Mouse (Mus musculus): ENCODE results near the gene Cptp. TPM values are rescaled to one million over a fixed set of nuclear protein-coding genes. Genes with fewer than 3 reads are reported as not detected.
A peak's percentile ranks its signal among the peaks of the same experiment; 100 is the strongest.

Cptp gene
- total RNA-seq, 2 experiments from 2014 or later = 14.5 to 16.0 TPM

- DNase-seq = no peak
- intact Hi-C loops (cut with DNase I) = loop anchor here (5.0 kb wide), 1 partner anchor 51 kb away; the partner anchor contains the start of gene Ube2j2
These were observed 21.8 kb upstream of the Cptp start for GRCm38 (mm10) chr4:155891011-155891471.

- intact Hi-C loops (cut with DNase I) = no loop called here
- DNase-seq = no peak
These were observed 20.1 kb upstream of the Cptp start for GRCm38 (mm10) chr4:155889316-155889715.

DNA sequence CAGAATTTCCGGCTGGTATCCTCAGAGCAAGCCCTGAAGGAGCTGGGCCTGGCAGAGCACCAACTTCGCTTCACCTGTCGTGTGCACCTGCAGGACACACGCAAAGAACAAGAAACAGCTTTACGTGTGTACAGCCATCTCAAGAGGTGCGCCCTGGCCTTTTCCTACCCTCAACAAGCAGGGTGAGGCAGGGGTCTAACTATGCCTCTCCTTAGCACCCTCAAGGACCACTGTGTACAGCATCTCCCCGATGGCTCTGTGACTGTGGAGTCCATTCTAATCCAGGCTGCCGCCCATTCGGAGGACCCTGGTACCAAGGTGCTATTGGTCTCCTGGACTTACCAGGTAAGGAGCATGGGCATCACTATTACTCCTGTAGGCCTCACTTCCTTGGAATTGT is 18.9 kb upstream of the Cptp start:
- DNase-seq = no peak

DNA sequence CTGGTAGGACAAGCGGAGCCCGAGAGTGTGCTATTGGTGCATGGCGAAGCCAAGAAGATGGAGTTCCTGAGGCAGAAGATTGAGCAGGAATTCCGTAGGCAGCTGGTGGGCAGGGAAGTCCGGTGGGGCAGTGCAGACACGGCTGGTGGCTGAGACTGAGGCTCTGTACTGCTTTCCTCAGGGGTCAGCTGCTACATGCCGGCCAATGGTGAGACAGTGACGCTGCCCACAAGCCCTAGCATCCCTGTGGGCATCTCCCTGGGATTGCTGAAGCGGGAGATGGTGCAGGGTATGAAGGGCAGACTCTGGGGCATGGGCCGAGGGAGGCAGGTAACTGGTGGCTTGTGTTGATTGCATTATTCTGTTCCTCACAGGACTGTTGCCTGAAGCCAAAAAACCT is 18.4 kb upstream of the Cptp start:
- DNase-seq = no peak
- intact Hi-C loops (cut with DNase I) = no loop called here

More for the DNA sequence above, 18.9 kb upstream of the Cptp start:
- intact Hi-C loops (cut with DNase I) = no loop called here

DNA sequence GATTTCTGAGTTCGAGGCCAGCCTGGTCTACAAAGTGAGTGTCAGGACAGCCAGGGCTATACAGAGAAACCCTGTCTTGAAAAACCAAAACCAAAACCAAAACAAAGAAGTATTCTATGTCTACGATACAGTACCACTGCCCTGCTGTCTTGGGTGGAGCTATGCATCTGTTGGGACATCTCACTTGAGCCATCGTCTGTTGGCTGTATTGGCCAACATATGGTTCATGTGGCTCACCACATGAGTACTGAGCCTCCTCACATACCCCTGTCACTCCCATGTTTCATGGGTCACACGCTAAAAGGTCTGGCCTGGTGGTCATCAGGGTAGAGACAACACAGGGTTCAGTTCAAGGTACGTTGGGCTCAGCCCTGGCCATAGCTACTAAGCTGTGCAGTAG is 17.1 kb upstream of the Cptp start:
- no peak for DNase-seq
- intact Hi-C loops (cut with DNase I) = no loop called here

GRCm38 (mm10) chr4:155883587-155883986 is 14.3 kb upstream of the Cptp start:
- intact Hi-C loops (cut with DNase I) = no loop called here

GRCm38 (mm10) chr4:155871404-155871803 is 2.2 kb upstream of the Cptp start:
- DNase-seq = no peak
- intact Hi-C loops (cut with DNase I) = no loop called here

More at GRCm38 (mm10) chr4:155883587-155883986, 14.3 kb upstream of the Cptp start:
- DNase-seq = no peak

GRCm38 (mm10) chr4:155868614-155869298 is 484 bp downstream of the Cptp start:
- intact Hi-C loops (cut with DNase I) = no loop called here
- no peak for DNase-seq

GRCm38 (mm10) chr4:155863001-155863400 is 6.2 kb downstream of the Cptp start, which contains the start of gene Tas1r3:
Gene Tas1r3, minus strand, starts transcription at chr4:155863362.
- intact Hi-C loops (cut with DNase I) = no loop called here
- DNase-seq = no peak

- intact Hi-C loops (cut with DNase I) = no loop called here
- DNase-seq = no peak
These were observed 7.5 kb downstream of the Cptp start for GRCm38 (mm10) chr4:155861787-155862186.

- peak in 1 of 2 experiments; percentile 19 for DNase-seq
- intact Hi-C loops (cut with DNase I) = no loop called here
These were observed 9.9 kb downstream of the Cptp start for GRCm38 (mm10) chr4:155859318-155859717.

DNA sequence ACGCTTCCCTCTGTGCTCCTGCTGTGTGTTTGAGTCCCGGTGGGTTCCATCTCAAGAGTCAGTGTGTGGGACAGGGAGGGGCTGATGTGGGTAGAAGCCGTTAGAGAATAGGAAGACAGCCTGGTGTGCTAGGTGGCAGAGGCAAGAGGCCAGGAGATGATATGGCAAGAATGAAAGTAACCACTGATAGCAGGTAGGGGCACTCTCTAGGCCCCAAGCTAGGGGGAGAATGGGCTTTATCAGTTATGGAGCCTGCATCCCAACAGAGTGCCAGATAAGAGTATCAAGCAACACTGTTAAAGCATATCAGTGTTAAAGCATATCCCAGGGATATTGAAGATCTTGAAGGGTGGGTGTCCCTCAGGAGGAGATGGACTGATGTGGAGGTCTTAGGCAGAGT is 12.4 kb downstream of the Cptp start:
- DNase-seq = no peak
- intact Hi-C loops (cut with DNase I) = no loop called here

DNA sequence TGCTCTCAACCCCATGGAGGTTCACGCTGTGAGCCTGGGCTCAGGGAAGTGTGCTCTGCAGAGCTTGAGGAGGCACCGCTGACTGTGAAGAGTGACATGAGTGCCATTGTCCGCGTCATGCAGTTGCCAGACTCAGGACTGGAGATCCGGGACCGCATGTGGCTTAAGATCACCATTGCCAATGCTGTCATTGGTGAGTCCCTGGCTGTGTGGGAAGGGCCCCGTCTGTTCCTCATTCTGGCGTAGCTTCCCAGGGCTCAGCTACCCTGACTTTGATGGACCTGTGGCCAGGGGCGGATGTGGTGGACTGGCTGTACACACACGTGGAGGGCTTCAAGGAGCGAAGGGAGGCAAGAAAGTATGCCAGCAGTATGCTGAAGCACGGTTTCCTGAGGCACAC is 13.2 kb downstream of the Cptp start:
- intact Hi-C loops (cut with DNase I) = no loop called here
- peak in 1 of 2 experiments; percentile 9 for DNase-seq

DNA sequence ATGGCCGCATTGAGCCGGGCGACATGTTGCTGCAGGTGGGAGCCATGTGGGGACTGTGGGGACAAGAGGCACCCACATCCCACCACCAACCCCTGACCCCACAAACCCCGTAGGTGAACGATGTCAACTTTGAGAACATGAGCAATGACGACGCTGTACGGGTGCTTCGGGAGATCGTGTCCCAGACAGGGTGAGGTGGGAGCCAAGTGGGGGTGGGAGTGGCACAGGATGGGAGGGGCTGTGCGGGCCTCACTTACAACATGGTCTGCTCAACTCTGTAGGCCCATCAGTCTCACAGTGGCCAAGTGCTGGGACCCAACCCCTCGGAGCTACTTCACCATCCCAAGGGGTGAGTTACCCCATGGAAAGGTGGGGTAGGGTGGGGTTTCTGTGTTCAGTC is 14.2 kb downstream of the Cptp start:
- intact Hi-C loops (cut with DNase I) = no loop called here
- no peak for DNase-seq

DNA sequence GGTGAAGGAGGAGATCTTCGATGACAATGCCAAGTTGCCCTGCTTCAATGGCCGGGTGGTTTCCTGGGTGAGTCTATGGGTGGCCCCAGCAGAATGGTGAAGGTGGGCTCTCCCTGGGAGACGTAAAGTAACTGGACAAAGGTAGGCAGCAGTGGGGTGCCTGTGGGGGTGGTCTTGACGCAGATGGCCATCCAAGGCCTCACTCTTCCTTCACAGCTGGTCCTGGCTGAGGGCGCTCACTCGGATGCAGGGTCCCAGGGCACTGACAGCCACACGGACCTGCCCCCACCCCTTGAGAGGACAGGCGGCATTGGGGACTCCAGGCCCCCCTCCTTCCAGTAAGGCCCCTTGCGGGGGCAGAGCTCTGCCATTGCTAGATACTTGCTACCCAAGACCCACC is 15.8 kb downstream of the Cptp start:
- intact Hi-C loops (cut with DNase I) = no loop called here
- DNase-seq = no peak

- no peak for DNase-seq
- intact Hi-C loops (cut with DNase I) = no loop called here
These were observed 17.3 kb downstream of the Cptp start for GRCm38 (mm10) chr4:155851951-155852411.

GRCm38 (mm10) chr4:155851368-155851767 is 17.9 kb downstream of the Cptp start:
- intact Hi-C loops (cut with DNase I) = no loop called here
- DNase-seq = no peak

GRCm38 (mm10) chr4:155849792-155850451 is 19.3 kb downstream of the Cptp start:
- no peak for DNase-seq
- intact Hi-C loops (cut with DNase I) = no loop called here

GRCm38 (mm10) chr4:155849391-155849790 is 19.8 kb downstream of the Cptp start:
- intact Hi-C loops (cut with DNase I) = no loop called here
- DNase-seq = no peak

DNA sequence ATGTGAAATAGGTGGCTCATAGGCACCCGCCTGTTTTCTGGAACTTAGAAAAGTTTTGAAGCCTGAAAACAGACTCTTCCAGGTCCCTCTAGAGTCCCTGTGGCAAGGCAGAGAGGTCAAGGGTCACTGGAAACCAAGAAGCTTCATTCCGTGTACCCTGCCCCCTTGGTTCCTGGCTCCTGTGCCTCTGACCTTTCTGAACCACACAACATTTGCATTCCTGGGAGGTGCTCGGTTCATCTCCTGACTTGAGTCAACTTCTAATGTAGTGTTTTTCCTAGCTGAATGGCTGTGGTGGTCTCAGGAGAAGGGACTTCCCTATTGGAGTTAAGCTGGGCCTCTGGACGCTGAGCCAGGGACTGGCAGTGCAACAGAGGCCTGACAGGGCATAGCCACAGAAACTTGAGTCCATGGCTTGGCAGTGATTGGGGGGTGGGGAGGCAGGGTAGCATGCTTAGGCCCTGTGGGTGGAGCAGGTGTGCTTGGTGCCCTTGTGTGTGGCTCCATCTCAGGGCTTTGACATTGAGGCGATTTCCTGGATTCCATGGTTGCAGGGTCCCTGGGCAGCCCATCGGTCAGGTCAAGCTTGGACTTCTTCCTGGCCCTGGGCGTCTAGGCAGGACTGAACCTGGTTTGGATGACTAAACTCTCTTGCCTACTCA is 20.7 kb downstream of the Cptp start:
- intact Hi-C loops (cut with DNase I) = no loop called here
- peak in 1 of 2 experiments; percentile 39 for DNase-seq
